Mouse (Mus musculus): ENCODE measurements around the gene Wnk2. TPM values are rescaled to one million over a fixed set of nuclear protein-coding genes. Genes with fewer than 3 reads are reported as not detected.

The Wnk2 gene
- polyA plus RNA-seq, 1 experiment = not detected

GRCm38 (mm10) chr13:49162722-49163121 lies 14.9 kb upstream of the Wnk2 start:
- H3K27ac ChIP-seq (replicated peaks; ENCODE audit: low read depth, low read length) = no peak overlapping the region
- H3K4me1 ChIP-seq (ENCODE audit: control insufficient read depth, insufficient read depth, insufficient read length, low read length) = no peaks in the 10 kb centered on the region
- no peak overlapping the region for H3K4me3 ChIP-seq (ENCODE audit: insufficient read depth, low read depth, low read length)

GRCm38 (mm10) chr13:49161236-49161635 lies 13.4 kb upstream of the Wnk2 start:
- Histone ChIP-seq H3K4me1 (ENCODE audit: control insufficient read depth, insufficient read depth, insufficient read length, low read length) (no peaks in the 10 kb centered on the region), H3K27ac (replicated peaks; ENCODE audit: low read depth, low read length) (no peak overlapping the region), H3K4me3 (ENCODE audit: insufficient read depth, low read depth, low read length) (no peak overlapping the region)

- no peak overlapping the region for H3K4me3 ChIP-seq (ENCODE audit: insufficient read depth, low read depth, low read length)
- no peaks in the 10 kb centered on the region for H3K4me1 ChIP-seq (ENCODE audit: control insufficient read depth, insufficient read depth, insufficient read length, low read length)
- H3K27ac ChIP-seq (replicated peaks; ENCODE audit: low read depth, low read length) = no peak overlapping the region
Measured at GRCm38 (mm10) chr13:49158040-49158713, 10.4 kb upstream of the Wnk2 start.

- H3K4me1 ChIP-seq (ENCODE audit: control insufficient read depth, insufficient read depth, insufficient read length, low read length) = no peaks in the 10 kb centered on the region
- no peak overlapping the region for H3K4me3 ChIP-seq (ENCODE audit: insufficient read depth, low read depth, low read length)
- no peak overlapping the region for H3K27ac ChIP-seq (replicated peaks; ENCODE audit: low read depth, low read length)
Measured at GRCm38 (mm10) chr13:49156645-49157044, 8.8 kb upstream of the Wnk2 start.

GRCm38 (mm10) chr13:49154621-49155020 lies 6.8 kb upstream of the Wnk2 start:
- Histone ChIP-seq H3K4me1 (ENCODE audit: control insufficient read depth, insufficient read depth, insufficient read length, low read length) (no peaks in the 10 kb centered on the region), H3K27ac (replicated peaks; ENCODE audit: low read depth, low read length) (no peak overlapping the region)

GRCm38 (mm10) chr13:49154028-49154427 lies 6.2 kb upstream of the Wnk2 start:
- Histone ChIP-seq H3K4me3 (ENCODE audit: insufficient read depth, low read depth, low read length) (no peak overlapping the region), H3K27ac (replicated peaks; ENCODE audit: low read depth, low read length) (no peak overlapping the region), H3K4me1 (ENCODE audit: control insufficient read depth, insufficient read depth, insufficient read length, low read length) (no peaks in the 10 kb centered on the region)

More at GRCm38 (mm10) chr13:49154621-49155020, 6.8 kb upstream of the Wnk2 start:
- no peak overlapping the region for H3K4me3 ChIP-seq (ENCODE audit: insufficient read depth, low read depth, low read length)

GRCm38 (mm10) chr13:49148687-49149086 lies 873 bp upstream of the Wnk2 start:
- H3K27ac ChIP-seq (replicated peaks; ENCODE audit: low read depth, low read length) = no peak overlapping the region
- no peaks in the 10 kb centered on the region for H3K4me1 ChIP-seq (ENCODE audit: control insufficient read depth, insufficient read depth, insufficient read length, low read length)
- no peak overlapping the region for H3K4me3 ChIP-seq (ENCODE audit: insufficient read depth, low read depth, low read length)

- Histone ChIP-seq H3K27ac (replicated peaks; ENCODE audit: low read depth, low read length) (no peak overlapping the region), H3K4me1 (ENCODE audit: control insufficient read depth, insufficient read depth, insufficient read length, low read length) (no peaks in the 10 kb centered on the region)
Measured at GRCm38 (mm10) chr13:49147007-49147857, 582 bp downstream of the Wnk2 start.

GRCm38 (mm10) chr13:49146698-49147006 lies 1.2 kb downstream of the Wnk2 start:
- H3K4me1 ChIP-seq (ENCODE audit: control insufficient read depth, insufficient read depth, insufficient read length, low read length) = no peaks in the 10 kb centered on the region
- no peak overlapping the region for H3K27ac ChIP-seq (replicated peaks; ENCODE audit: low read depth, low read length)
- H3K4me3 ChIP-seq (ENCODE audit: insufficient read depth, low read depth, low read length) = peak overlapping the region; percentile 47

More at GRCm38 (mm10) chr13:49147007-49147857, 582 bp downstream of the Wnk2 start:
- peak overlapping the region; percentile 47 for H3K4me3 ChIP-seq (ENCODE audit: insufficient read depth, low read depth, low read length)

- Histone ChIP-seq H3K4me3 (ENCODE audit: insufficient read depth, low read depth, low read length) (no peak overlapping the region), H3K27ac (replicated peaks; ENCODE audit: low read depth, low read length) (no peak overlapping the region), H3K4me1 (ENCODE audit: control insufficient read depth, insufficient read depth, insufficient read length, low read length) (no peaks in the 10 kb centered on the region)
Measured at GRCm38 (mm10) chr13:49146040-49146697, 1.6 kb downstream of the Wnk2 start.

- Histone ChIP-seq H3K27ac (replicated peaks; ENCODE audit: low read depth, low read length) (no peak overlapping the region), H3K4me1 (ENCODE audit: control insufficient read depth, insufficient read depth, insufficient read length, low read length) (no peaks in the 10 kb centered on the region), H3K4me3 (ENCODE audit: insufficient read depth, low read depth, low read length) (no peak overlapping the region)
Measured at GRCm38 (mm10) chr13:49145396-49145795, 2.4 kb downstream of the Wnk2 start.

- Histone ChIP-seq H3K27ac (replicated peaks; ENCODE audit: low read depth, low read length) (no peak overlapping the region), H3K4me1 (ENCODE audit: control insufficient read depth, insufficient read depth, insufficient read length, low read length) (no peaks in the 10 kb centered on the region), H3K4me3 (ENCODE audit: insufficient read depth, low read depth, low read length) (no peak overlapping the region)
Measured at GRCm38 (mm10) chr13:49144451-49144850, 3.4 kb downstream of the Wnk2 start.

- Histone ChIP-seq H3K4me1 (ENCODE audit: control insufficient read depth, insufficient read depth, insufficient read length, low read length) (no peaks in the 10 kb centered on the region), H3K27ac (replicated peaks; ENCODE audit: low read depth, low read length) (no peak overlapping the region), H3K4me3 (ENCODE audit: insufficient read depth, low read depth, low read length) (no peak overlapping the region)
Measured at GRCm38 (mm10) chr13:49143323-49143722, 4.5 kb downstream of the Wnk2 start.

GRCm38 (mm10) chr13:49142396-49142795 lies 5.4 kb downstream of the Wnk2 start:
- no peak overlapping the region for H3K4me3 ChIP-seq (ENCODE audit: insufficient read depth, low read depth, low read length)
- H3K4me1 ChIP-seq (ENCODE audit: control insufficient read depth, insufficient read depth, insufficient read length, low read length) = no peaks in the 10 kb centered on the region
- no peak overlapping the region for H3K27ac ChIP-seq (replicated peaks; ENCODE audit: low read depth, low read length)

- Histone ChIP-seq H3K27ac (replicated peaks; ENCODE audit: low read depth, low read length) (no peak overlapping the region), H3K4me3 (ENCODE audit: insufficient read depth, low read depth, low read length) (no peak overlapping the region), H3K4me1 (ENCODE audit: control insufficient read depth, insufficient read depth, insufficient read length, low read length) (no peaks in the 10 kb centered on the region)
Measured at GRCm38 (mm10) chr13:49140567-49140966, 7.2 kb downstream of the Wnk2 start.
